Comparison of ENCODE assay signal across 8 mouse cellular contexts in genomic region chr14:11161751-11162231, GRCm38 (mm10). TPM values are rescaled to one million over a fixed set of nuclear protein-coding genes. Genes with fewer than 3 reads are reported as not detected.
DNase-seq lines count a peak whose midpoint lies in the region.

TSS of gene Fhit (minus strand) at chr14:11162035.

- peak; percentile 94 for DNase-seq in adrenal gland, adult 2 months
- peak; percentile 92 for DNase-seq in embryo, embryonic 10.5 days (ENCODE audit: low spot score)
- DNase-seq in gastrocnemius, postnatal 14 days = peak; percentile 91
- DNase-seq in hindlimb bud, embryonic 11.5 days (ENCODE audit: extremely low spot score, low read depth, low spot score) = peak; percentile 79
- peak; percentile 87 to 93 for DNase-seq in left cerebral cortex, adult 18-20 months (ENCODE audit: low spot score in 2 of 2)
- peak; percentile 96 for DNase-seq in lung, postnatal 36 days
- DNase-seq in retina, postnatal 7 days (ENCODE audit: low read depth, low spot score) = peak; percentile 76
- peak; percentile 83 for DNase-seq in thymus, postnatal 4 days

- intact Hi-C loops in gastrocnemius, postnatal 14 days (cut with DNase I; ENCODE audit: low total_unique reads) = no loop called here

RNA-seq across cellular contexts. Expression of gene Fhit, which starts in this region (rescaled TPM):
- 10 to 100 TPM in 1 of 2 experiments, 1 to 10 TPM in 1; 7.5 to 12.5 TPM for total RNA-seq in adrenal gland, adult 2 months (2021)
- polyA plus RNA-seq in adrenal gland, adult 2 months (2012; rRNA removed) = 2.7 and 2.9 TPM in 2 replicates
- 1 to 10 TPM; 3.7 to 5.7 TPM for total RNA-seq in gastrocnemius, postnatal 14 days (2021)
- total RNA-seq in left cerebral cortex, adult 18-20 months (2021) = 1 to 10 TPM; 6.8 to 9.4 TPM

Comparison
In these comparisons a context has a peak if more than half of its experiments do, and no peak if none do; other contexts are left out.
1. Peak in every context shown above with its lines: DNase-seq.